Mouse (Mus musculus) G1E (cell line): ENCODE data around the gene Arl15. TPM values are rescaled to one million over a fixed set of nuclear protein-coding genes. Genes with fewer than 3 reads are reported as not detected.
"Not testable (repeated sequence)": the region's sequence is repeated elsewhere in the genome, so short reads cannot be mapped to it uniquely, and the experiment has no call there.

Experiments
- ATAC-seq: 2 replicates; pipeline ENCODE4 v1.8.0; 2016; ENCODE audit warnings: mild to moderate bottlenecking; ENCODE audit not compliant: insufficient number of reproducible peaks, poor library complexity, low FRiP score, severe bottlenecking; ENCODE audit errors: extremely low read depth
- DNase-seq: peaks from one replicate; pipeline ENCODE4 v3.0.0; 2012; ENCODE audit warnings: low spot score
- H3K27me3 ChIP-seq: 2 replicates; pipeline ENCODE4 v1.6.1; 2012; ENCODE audit warnings: mild to moderate bottlenecking, low read length, inconsistent platforms; ENCODE audit not compliant: insufficient read depth
- H3K36me3 ChIP-seq: replicated peaks from 2 replicates; pipeline ENCODE3; 2012; ENCODE audit warnings: mild to moderate bottlenecking, inconsistent platforms
- H3K4me1 ChIP-seq: 2 replicates; pipeline ENCODE4 v1.6.1; 2012; ENCODE audit warnings: low read depth, low read length, inconsistent platforms, mixed read lengths; ENCODE audit not compliant: insufficient read depth
- H3K4me3 ChIP-seq: 2 replicates; pipeline ENCODE4 v1.5.1; 2012; ENCODE audit warnings: low read depth, mild to moderate bottlenecking, inconsistent platforms, low read length, moderate library complexity, mixed read lengths
- H3K9me3 ChIP-seq: replicated peaks from 2 replicates; pipeline ENCODE4 v1.6.1; 2012; ENCODE audit warnings: inconsistent platforms
- CTCF ChIP-seq: IDR thresholded peaks from 2 replicates; pipeline ENCODE4 v1.5.1; 2012; ENCODE audit warnings: low read depth, low read length, inconsistent platforms, mixed read lengths
- GATA1 ChIP-seq: IDR thresholded peaks from 2 replicates; pipeline ENCODE4 v1.6.1; 2012; ENCODE audit warnings: borderline replicate concordance, low read length, inconsistent platforms, mixed read lengths
- GATA2 ChIP-seq: IDR thresholded peaks from 2 replicates; pipeline ENCODE4 v1.6.1; 2012; ENCODE audit warnings: low read depth, low read length, inconsistent platforms, borderline replicate concordance
- POLR2AphosphoS5 ChIP-seq: IDR thresholded peaks from 2 replicates; pipeline ENCODE4 v1.6.1; 2012; ENCODE audit warnings: low read depth, low read length, inconsistent platforms; ENCODE audit not compliant: insufficient replicate concordance
- TAL1 ChIP-seq: conservative IDR thresholded peaks from 2 replicates; pipeline ENCODE4 v1.6.1; 2012; ENCODE audit warnings: low read depth, low read length, inconsistent platforms, mixed read lengths
- polyA plus RNA-seq: library from polyadenylated mRNA; stranded (reverse); fragments of >175 nt; gene quantifications from 2 replicates; pipeline ENCODE4 v1.2.3, GENCODE M21; 2012
- total RNA-seq, 2 experiments: library from RNA; stranded (forward) in 1 of 2; stranded (reverse) in 1 of 2; fragments of 200-1000 nt in 1 of 2; fragments of >200 nt in 1 of 2; fragmentation: Nextera tagmentation in 1 of 2; gene quantifications; 2 replicates each; pipeline ENCODE4 v1.2.3; 2014 to 2017

The Arl15 gene
- total and polyA plus RNA-seq, 3 experiments = 3.2 to 73.8 (median 64.0) TPM

DNA sequence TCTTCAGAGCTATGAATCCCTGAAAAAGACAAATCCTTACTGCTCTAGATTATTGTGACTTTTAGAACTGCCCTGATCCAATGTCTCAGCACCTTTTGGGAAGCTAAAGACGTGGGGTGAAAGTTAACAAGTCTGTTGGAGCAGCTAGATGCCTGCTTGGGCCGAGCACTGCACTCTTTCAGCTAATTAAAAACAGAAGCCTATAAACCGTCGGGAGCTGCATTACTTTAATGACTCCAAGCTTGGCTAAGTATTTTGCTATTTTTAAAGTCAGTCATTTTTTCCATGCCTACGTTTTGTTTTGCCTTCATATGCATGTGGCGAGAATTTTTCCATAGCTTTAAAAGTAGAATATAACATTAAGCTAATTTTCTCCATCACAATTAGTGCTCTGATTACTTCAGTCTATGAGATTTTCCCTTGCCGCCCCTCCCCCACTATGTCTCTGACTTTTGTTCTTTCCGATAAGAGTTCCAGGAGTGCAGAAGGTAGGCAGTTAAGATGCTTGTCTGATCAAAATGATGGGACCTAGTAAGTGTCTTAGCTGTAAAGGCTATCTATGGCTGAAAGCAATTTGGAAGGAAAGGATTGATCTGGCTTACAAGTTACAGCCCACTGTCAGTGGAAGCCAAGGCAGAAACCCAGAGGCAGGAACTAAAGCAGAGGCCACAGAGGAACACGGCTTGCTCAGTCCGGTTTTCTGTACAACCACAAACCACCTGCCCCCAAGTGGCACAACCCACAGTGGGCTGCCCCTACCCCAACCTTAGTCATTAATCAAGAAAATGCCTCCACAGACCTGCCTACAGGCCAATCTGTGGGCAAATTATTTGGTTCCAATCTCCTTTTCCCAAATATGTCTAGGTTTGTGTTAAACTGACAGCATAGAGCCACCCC is 18.8 kb upstream of the Arl15 start:
- peaks cover 23% of the 10 kb centered on the region for H3K27me3 ChIP-seq
- H3K36me3 ChIP-seq = no peaks in the 10 kb centered on the region
- H3K9me3 ChIP-seq = peaks cover 3% of the 10 kb centered on the region
- no peak overlapping the region for H3K4me3 ChIP-seq
- TF ChIP-seq TAL1 = no peak
- TF ChIP-seq POLR2AphosphoS5 = no peak
- no peak for TF ChIP-seq CTCF
- TF ChIP-seq GATA2 = no peak
- TF ChIP-seq GATA1 = no peak
- ATAC-seq (no peak), DNase-seq (no peak)
- peaks cover 7% of the 10 kb centered on the region; the same call in 1 of the 2 replicates for H3K4me1 ChIP-seq

DNA sequence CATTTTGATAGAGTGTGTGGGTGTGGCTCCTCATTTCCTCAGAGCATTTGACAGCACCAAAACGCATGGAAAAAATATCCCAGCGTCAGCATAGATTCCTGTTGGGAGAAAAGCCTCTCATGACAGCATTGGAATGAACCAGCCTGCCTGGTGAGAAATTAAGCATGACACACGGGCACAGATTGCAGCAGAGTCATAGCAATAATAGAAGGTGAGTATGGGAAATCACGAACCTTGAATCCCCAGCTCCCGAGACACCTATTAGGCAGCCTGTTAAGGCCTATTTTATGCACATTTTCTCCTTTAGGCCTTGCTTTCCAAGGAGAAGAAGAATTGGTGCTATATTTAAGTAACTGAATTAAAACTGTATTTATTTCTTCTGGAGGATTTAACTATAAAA is 8.5 kb upstream of the Arl15 start:
- no peaks in the 10 kb centered on the region for H3K9me3 ChIP-seq
- no peak for TF ChIP-seq CTCF
- no peak for TF ChIP-seq GATA2
- no peak for TF ChIP-seq TAL1
- TF ChIP-seq GATA1 = no peak
- TF ChIP-seq POLR2AphosphoS5 = no peak
- H3K4me3 ChIP-seq = no peak overlapping the region
- ATAC-seq = no peak
- H3K27me3 ChIP-seq = peaks cover 8% of the 10 kb centered on the region; the same call in 1 of the 2 replicates
- H3K4me1 ChIP-seq = peaks cover 5% of the 10 kb centered on the region; the same call in 1 of the 2 replicates
- H3K36me3 ChIP-seq = no peaks in the 10 kb centered on the region
- DNase-seq = no peak

DNA sequence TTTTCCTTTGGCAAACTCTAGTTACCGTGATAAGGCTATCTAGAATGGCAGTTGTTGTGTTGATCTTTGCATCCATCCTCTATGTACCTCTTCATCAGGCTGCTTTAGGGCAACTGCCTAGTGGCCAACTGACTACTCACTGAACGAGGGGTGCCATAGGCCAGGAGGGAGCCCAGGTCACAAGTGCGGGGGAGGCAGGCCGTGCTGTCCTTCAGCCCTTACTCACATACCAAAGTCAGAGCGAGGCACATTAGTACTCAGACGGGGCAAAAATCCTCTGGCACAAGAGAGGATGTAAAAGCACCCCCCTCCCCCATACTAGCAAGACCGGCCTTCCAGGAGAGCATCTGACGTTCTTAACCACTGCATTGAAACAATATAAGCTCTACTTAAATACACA is 7.2 kb upstream of the Arl15 start:
- TF ChIP-seq TAL1 = no peak
- no peak for TF ChIP-seq POLR2AphosphoS5
- TF ChIP-seq GATA1 = no peak
- no peak for TF ChIP-seq GATA2
- no peak for TF ChIP-seq CTCF
- Histone ChIP-seq H3K4me3 (no peak overlapping the region), H3K9me3 (no peaks in the 10 kb centered on the region), H3K27me3 (peaks cover 3% of the 10 kb centered on the region; the same call in 1 of the 2 replicates), H3K36me3 (no peaks in the 10 kb centered on the region), H3K4me1 (peaks cover 5% of the 10 kb centered on the region)
- DNase-seq = no peak
- no peak for ATAC-seq

DNA sequence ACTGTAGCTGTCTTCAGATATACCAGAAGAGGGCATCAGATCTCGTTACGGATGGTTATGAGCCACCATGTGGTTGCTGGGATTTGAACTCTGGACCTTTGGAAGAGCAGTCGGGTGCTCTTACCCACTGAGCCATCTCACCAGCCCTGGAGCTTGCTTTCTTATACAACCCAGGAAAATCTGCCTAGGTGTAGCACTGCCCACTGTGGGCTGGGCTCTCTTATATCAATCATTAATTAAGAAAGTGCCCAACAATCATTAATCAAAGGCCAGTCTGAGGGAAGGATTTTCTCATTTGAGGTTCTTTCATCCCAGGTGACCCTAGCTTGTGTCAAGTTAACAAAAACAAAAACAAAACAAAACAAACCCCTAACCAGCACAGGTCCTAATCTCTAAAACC is 4.3 kb upstream of the Arl15 start:
- not testable (repeated sequence) for H3K27me3 ChIP-seq, DNase-seq, H3K36me3 ChIP-seq, ATAC-seq, H3K9me3 ChIP-seq, H3K4me3 ChIP-seq
- H3K4me1 ChIP-seq = peaks cover 11% of the 10 kb centered on the region

DNA sequence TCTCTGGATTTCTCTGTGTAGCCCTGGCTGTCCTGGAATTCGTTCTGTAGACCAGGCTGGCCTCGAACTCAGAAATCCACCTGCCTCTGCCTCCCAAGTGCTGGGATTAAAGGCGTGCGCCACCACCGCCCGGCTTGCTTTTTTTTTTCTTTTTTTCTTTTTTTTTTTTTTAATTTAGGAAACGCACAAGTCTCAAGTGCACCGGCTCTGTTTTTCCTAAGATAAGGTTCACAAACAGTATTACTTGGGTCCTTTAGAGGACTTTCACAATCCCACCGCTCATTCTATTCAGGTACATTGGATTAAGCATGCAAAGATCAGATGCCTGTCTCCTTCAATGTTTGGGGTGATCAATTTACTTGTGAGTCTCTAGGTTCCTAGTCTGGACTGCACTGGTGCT is 668 bp upstream of the Arl15 start:
- TF ChIP-seq TAL1 (no peak), GATA1 (no peak), CTCF (no peak), POLR2AphosphoS5 (no peak), GATA2 (no peak)
- Histone ChIP-seq H3K27me3 (no peaks in the 10 kb centered on the region), H3K4me3 (peak overlapping the region; percentile 79), H3K4me1 (peaks cover 35% of the 10 kb centered on the region), H3K36me3 (peaks cover 2% of the 10 kb centered on the region), H3K9me3 (no peaks in the 10 kb centered on the region)
- ATAC-seq (no peak; the same call in 1 of the 2 replicates), DNase-seq (no peak)

DNA sequence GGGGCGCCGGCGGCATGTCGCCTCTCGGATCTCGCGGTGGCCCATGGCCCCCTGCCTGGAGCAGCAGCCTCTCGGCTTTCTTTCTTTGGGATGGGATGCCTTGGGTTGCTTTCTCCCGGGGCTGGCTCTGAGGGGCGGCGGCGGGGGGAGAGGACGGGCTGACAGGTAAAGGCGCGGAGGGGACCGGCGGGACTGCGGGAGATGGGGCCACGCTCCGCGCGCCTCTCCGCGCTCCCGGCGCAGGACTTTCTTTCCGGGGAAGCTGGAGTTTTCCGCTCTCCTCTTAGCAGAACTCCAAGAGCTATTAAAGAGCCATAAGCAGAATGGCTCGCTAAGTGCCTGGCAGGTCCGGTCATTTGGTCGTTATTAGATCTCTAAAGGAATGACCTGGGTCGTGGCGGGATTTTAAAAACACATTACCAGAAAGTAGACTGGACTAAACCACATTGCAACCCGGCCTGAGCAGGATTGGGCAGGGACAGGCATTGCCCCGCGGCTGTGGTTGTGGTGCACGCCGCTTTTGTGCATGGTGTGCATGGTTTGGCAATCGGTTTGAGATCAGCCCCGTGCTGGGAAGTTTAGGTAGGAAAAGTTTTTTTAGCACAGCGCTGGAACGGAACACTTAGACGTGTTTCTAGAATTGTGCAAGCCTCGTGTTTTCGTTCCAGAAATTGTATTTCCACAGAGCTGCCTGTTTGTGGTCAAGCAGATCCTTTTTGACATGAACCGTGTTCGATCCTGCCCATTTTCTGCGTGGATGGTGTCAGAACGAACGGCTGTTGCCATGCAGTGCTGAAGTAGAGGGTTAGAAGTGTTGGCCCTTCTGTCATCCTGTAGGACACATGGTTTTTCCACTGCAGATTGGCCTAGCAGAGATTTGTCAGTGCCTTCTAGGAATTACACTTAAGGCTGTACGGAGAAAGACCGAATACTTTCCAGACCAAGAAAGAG is 675 bp downstream of the Arl15 start:
- Histone ChIP-seq H3K4me1 (peaks cover 43% of the 10 kb centered on the region), H3K27me3 (no peaks in the 10 kb centered on the region), H3K9me3 (no peaks in the 10 kb centered on the region), H3K36me3 (peaks cover 10% of the 10 kb centered on the region), H3K4me3 (peak overlapping the region; percentile 79)
- TF ChIP-seq GATA2 (no peak), POLR2AphosphoS5 (no peak), TAL1 (no peak), CTCF (no peak), GATA1 (no peak)
- ATAC-seq (peak; percentile 5; the same call in 1 of the 2 replicates), DNase-seq (no peak)
